Mouse (Mus musculus): ENCODE results near the gene Csnk2b.

GRCm38 (mm10) chr17:35159638-35160037 lies 37.8 kb upstream of the Csnk2b start:
- no peak for TF ChIP-seq CTCF (IDR thresholded peaks at IDR 0.05; ENCODE audit: low read depth)
- no peak for TF ChIP-seq EP300 (IDR thresholded peaks at IDR 0.05; ENCODE audit: low read depth)

All from liver, postnatal 0 days (tissue).